Mouse (Mus musculus) E14TG2a.4 (cell line): ENCODE measurements around the gene Dnaic1.
A peak's percentile ranks its signal among the peaks of the same experiment; 100 is the strongest.

Experiments
- H3K27me3 ChIP-seq: 2 replicates; pipeline ENCODE4 v1.6.1; 2014; ENCODE audit warnings: low read length, control low read depth; ENCODE audit not compliant: insufficient read depth
- H3K36me3 ChIP-seq: 2 replicates; pipeline ENCODE4 v1.6.1; 2014; ENCODE audit warnings: low read length, control low read depth; ENCODE audit not compliant: insufficient read depth
- H3K4me1 ChIP-seq: replicated peaks from 2 replicates; pipeline ENCODE4 v1.6.1; 2014; ENCODE audit warnings: low read depth, low read length, control low read depth
- H3K4me3 ChIP-seq: replicated peaks from 2 replicates; pipeline ENCODE4 v1.5.1; 2014; ENCODE audit warnings: mild to moderate bottlenecking, low read length
- H3K9me3 ChIP-seq: 2 replicates; pipeline ENCODE4 v1.6.1; 2014; ENCODE audit warnings: low read length, control low read depth
- CTCF ChIP-seq: conservative IDR thresholded peaks from 2 replicates; pipeline ENCODE4 v1.5.1; 2014; ENCODE audit warnings: low read length
- NANOG ChIP-seq: IDR thresholded peaks from 2 replicates; pipeline ENCODE4 v1.6.1; 2014; ENCODE audit warnings: borderline replicate concordance, low read length, mixed read lengths
- POU5F1 ChIP-seq: IDR thresholded peaks from 2 replicates; pipeline ENCODE4 v1.6.1; 2014; ENCODE audit warnings: low read length, borderline replicate concordance

The Dnaic1 gene

DNA sequence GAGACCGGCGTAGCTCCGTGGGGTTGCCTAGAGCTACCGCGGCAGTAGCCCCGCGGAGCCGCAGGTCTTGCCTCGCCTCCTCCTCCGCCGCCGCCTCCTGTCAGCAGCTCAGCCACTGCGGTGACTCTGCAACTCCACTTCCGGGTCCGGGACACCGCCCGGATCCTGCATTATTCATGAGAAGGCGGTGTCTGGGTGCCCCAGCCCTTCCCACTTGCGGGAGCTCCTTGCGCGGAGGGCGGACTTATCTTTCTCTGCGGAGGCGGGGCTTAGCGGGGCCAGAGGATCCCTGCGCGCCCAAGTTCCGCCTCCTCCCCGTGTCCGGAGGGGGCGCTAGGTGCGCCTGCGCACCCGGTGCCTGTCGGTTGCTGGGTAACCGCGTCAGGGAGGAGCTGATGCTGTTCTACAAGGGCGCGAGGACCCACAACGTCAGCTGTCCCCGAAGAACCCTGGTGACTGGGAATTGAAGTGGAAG, at the start of gene Dnaic1, which contains the start of gene Fam219a:
Dnaic1 (plus strand) TSS at position 365 of the 475 bp plus-strand sequence.
Fam219a (minus strand) TSS at position 128 of the 475 bp plus-strand sequence.
- Histone ChIP-seq H3K4me1 (peaks cover 28% of the 10 kb centered on the region), H3K36me3 (no peaks in the 10 kb centered on the region), H3K27me3 (peaks cover 48% of the 10 kb centered on the region), H3K9me3 (no peaks in the 10 kb centered on the region), H3K4me3 (peak within 1 kb of the TSS; percentile 91)
- no peak for TF ChIP-seq NANOG
- TF ChIP-seq CTCF: 0 out of 2 replicates have a peak, but pooled peaks have one; percentile 10
- TF ChIP-seq POU5F1: peak; percentile 99

DNA sequence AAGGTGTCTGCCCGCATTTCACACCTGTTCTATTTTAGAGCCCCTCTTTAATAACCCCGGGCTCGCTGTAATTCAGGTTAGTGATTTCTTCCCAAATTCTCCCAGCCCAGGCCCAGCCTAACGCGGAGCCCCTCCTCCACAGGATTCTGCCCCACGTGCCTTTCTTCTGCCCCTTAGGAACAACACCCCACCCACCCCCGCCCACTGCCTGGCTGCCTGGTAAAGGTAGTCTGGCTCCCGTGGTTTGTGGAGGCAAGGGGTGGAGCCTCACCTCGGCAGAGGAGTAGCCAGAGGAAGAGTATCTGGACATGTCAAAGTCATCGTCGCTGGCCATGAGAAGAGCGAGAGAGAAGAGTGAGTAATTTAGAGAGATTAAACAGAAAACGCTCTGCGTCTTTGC, 48.9 kb upstream of the Dnaic1 start:
- Histone ChIP-seq H3K4me1 (peaks cover 27% of the 10 kb centered on the region), H3K36me3 (no peaks in the 10 kb centered on the region), H3K9me3 (no peaks in the 10 kb centered on the region), H3K4me3 (peak overlapping the region; percentile 62), H3K27me3 (peaks cover 68% of the 10 kb centered on the region)
- TF ChIP-seq POU5F1 (no peak), NANOG (no peak), CTCF (no peak)

DNA sequence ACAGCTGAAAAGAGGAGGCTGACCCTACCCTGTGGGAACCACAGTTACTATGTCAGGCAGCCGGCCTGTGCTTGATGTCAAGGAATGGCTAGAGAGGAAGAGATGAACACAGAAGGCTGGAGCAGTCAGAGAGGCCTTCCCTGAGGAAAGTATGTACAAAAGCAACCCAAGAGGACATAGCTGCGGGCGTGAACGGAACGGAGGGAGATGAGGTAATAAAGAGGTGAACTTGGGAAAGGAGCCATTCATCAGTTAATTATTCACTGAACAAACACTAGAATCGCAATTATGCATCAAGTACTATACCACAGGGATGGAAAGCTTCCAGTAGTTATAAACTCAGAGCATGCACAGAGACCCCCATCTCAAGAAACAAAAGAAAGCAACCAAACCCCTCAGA, 47.4 kb upstream of the Dnaic1 start:
- Histone ChIP-seq H3K36me3 (no peaks in the 10 kb centered on the region), H3K27me3 (peaks cover 69% of the 10 kb centered on the region), H3K4me3 (no peak overlapping the region), H3K4me1 (peaks cover 27% of the 10 kb centered on the region), H3K9me3 (no peaks in the 10 kb centered on the region)
- TF ChIP-seq NANOG: no peak
- TF ChIP-seq POU5F1: no peak
- no peak for TF ChIP-seq CTCF

DNA sequence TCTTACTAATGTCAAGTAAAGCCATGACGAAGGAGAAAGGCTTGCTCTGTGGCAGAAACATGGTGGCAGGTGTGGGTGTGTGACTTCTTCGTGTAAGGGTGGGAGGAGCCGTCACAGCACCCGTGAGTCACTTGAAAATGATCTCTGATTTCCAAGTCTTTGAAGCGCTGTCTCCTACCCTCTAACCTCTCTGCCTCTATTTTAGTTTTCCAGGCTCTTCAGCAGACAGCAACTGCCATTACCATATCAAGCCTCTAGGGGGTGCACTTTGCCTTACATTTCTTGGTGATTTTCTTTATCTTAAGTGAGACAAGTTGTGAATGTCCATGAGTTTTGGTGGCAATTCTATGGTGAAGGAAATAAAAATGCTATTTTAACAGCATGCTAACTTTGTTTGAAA, 46.8 kb upstream of the Dnaic1 start:
- H3K9me3 ChIP-seq: no peaks in the 10 kb centered on the region
- peaks cover 66% of the 10 kb centered on the region for H3K27me3 ChIP-seq
- H3K4me1 ChIP-seq: peaks cover 27% of the 10 kb centered on the region
- TF ChIP-seq POU5F1 (no peak), CTCF (peak; percentile 99)
- H3K36me3 ChIP-seq: no peaks in the 10 kb centered on the region
- no peak overlapping the region for H3K4me3 ChIP-seq

DNA sequence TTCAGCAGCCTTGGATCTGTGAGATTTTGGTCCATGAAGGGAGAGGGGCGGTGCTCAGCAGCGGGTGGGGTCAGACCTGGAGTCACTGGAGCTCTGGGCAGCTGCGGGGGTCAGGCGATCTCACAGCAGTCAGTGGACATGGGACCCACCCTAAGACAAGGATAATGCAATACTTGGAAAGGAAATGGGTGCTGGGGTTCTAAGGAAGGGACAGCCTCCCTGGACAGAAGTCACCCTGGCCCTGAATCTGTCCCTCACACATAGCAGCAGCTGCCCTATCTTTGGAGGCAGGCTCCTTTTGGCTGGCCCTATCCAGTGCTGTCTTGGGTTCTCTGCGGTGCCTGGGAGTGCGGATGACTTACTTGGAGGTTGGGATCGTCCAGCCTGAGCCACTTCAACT, 45.7 kb upstream of the Dnaic1 start:
- no peak for TF ChIP-seq NANOG
- TF ChIP-seq CTCF: no peak
- no peak for TF ChIP-seq POU5F1
- H3K9me3 ChIP-seq: no peaks in the 10 kb centered on the region
- H3K36me3 ChIP-seq: no peaks in the 10 kb centered on the region
- peaks cover 63% of the 10 kb centered on the region for H3K27me3 ChIP-seq
- no peak overlapping the region for H3K4me3 ChIP-seq
- peaks cover 27% of the 10 kb centered on the region for H3K4me1 ChIP-seq

DNA sequence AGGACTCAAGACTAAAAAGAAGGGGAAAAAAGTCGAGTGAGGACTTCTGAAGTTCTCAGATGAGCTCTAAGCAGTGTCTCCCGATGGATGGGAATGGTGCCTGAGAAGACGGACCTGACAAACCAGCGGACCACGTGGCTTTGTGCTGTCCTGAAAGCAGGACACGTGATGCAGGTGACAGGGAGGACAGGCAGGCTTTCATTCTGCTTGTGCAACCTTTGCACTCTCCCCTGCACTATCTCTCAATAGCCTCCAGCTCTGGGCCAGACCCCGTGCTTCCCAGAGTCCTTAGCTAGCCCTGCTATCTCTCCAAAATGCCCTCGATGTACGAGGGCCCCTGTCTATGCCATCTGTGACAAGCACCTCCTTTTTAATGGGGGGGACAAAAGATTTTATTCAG, 44.7 kb upstream of the Dnaic1 start:
- Histone ChIP-seq H3K4me1 (peaks cover 20% of the 10 kb centered on the region), H3K4me3 (no peak overlapping the region), H3K9me3 (no peaks in the 10 kb centered on the region), H3K36me3 (no peaks in the 10 kb centered on the region), H3K27me3 (peaks cover 53% of the 10 kb centered on the region)
- TF ChIP-seq POU5F1: no peak
- no peak for TF ChIP-seq CTCF
- TF ChIP-seq NANOG: no peak

DNA sequence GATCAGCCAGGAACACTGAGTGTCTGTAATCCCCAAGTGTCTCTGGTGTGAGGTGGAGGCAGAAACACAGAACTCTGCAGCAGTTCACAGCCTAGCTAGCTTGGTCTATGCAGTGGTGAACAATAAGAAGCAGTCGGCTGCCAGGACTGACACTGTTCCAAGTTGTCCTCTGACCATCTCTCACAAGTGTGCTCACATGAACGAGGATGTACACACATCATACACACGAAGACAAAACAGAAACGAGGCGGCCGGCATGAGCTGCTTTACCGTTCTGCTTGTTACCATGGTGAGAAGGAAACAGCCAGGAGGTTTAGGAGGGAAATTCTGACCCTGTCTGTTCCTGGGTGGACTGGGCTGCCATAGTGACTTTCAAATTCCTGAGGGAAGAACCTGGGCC, 43.0 kb upstream of the Dnaic1 start:
- no peaks in the 10 kb centered on the region for H3K36me3 ChIP-seq
- TF ChIP-seq POU5F1 (no peak), CTCF (no peak), NANOG (no peak)

DNA sequence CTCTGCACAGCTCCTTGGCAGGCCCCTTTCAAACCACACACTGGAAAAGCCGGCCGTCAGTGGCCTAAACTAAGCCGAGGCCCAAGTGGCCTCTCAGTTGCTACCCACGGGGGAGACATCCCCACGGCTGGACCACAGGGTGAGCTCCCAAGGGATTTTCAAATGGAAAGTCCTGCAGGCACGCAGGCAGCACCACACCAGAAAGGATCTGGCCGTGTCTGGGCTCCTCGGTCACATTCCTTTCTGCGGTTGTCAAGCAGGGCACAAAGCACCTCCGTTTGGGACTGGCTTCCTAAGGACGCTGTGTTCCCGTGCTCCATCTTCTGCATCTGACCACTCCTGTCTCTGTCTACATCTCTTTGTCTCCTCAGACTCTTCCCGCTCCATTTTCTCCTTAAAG, 42.5 kb upstream of the Dnaic1 start:
- H3K4me1 ChIP-seq: no peaks in the 10 kb centered on the region
- H3K9me3 ChIP-seq: no peaks in the 10 kb centered on the region
- no peak overlapping the region for H3K4me3 ChIP-seq
- no peaks in the 10 kb centered on the region for H3K36me3 ChIP-seq
- no peak for TF ChIP-seq NANOG
- H3K27me3 ChIP-seq: peaks cover 49% of the 10 kb centered on the region

More for the DNA sequence above, 43.0 kb upstream of the Dnaic1 start:
- Histone ChIP-seq H3K4me3 (no peak overlapping the region), H3K27me3 (peaks cover 49% of the 10 kb centered on the region), H3K4me1 (peaks cover 3% of the 10 kb centered on the region; the same call in 1 of the 2 replicates), H3K9me3 (no peaks in the 10 kb centered on the region)

DNA sequence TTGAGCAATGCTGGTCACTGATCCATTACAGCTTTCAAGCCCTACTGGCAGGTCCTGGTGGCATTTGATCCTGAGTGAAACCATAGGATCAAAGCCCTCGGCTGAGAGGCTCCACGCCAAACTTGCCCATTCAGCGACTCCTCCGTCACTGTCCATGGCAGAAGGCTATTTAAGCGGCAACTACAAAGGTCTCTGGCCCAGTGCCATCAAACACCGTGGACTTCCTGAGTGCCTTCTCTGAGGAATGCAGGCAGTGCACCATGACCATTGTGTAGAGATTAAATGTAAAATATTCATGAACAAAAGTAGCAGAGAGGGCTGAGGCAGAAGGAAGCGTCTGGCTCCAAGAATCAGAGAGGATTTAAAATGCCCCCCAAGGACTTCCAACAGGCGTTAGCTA, 41.6 kb upstream of the Dnaic1 start:
- H3K9me3 ChIP-seq: no peaks in the 10 kb centered on the region
- no peak overlapping the region for H3K4me3 ChIP-seq
- H3K4me1 ChIP-seq: no peaks in the 10 kb centered on the region
- no peaks in the 10 kb centered on the region for H3K36me3 ChIP-seq
- TF ChIP-seq POU5F1 (no peak), CTCF (no peak), NANOG (no peak)
- H3K27me3 ChIP-seq: peaks cover 45% of the 10 kb centered on the region
